Mouse (Mus musculus) frontal cortex, adult (tissue): ENCODE measurements around the gene Olfr267.

Source experiments
- ATAC-seq: cut with Nextera tagmentation; 2 replicates; pipeline ENCODE4 v1.9.2; 2017; ENCODE audit warnings: mild to moderate bottlenecking, moderate library complexity, mixed read lengths; ENCODE audit not compliant: low TSS enrichment

The Olfr267 gene

DNA sequence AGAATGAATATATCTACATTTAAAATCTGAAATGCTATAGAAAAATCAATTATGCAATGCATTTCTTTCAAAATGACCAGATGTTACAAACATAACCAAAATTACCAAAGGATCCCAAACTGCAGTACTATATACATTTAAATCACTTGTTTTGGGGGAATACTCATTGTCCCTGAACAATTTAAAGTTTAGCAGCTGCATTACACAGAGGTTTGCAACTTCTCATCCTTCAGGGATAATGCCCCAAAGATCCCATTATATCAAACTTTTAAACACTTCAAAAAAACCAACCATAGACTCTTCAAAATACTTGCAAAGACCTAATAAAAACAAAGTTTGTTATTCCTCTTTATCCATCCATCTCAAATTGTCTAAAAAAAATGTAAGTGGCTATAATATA is at the start of gene Olfr267:
TSS of gene Olfr267 (minus strand) at position 101 of the 400 bp plus-strand sequence.
- no peak for ATAC-seq

- ATAC-seq: no peak
Observed at GRCm38 (mm10) chr4:58832908-58833307, 45.4 kb upstream of the Olfr267 start.

DNA sequence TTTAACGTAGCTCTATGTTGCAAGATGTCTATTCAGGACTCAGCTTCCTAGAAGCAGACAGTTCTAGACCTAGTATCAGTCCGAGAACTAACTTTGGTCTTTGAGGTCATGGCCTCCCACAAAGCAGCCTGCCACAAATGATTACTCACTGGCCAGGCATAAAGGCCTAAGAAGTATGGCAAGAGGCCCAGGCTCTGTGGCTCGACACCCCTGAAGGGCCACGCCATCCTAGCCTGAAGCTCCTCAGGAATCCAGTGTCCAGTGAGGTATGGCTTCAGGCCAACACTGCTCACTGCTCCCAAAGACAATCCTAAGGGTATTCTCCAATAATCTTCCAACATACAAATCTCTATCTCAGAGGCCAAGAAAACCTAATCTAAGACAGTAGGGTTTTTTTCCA is 38.4 kb upstream of the Olfr267 start:
- no peak for ATAC-seq

GRCm38 (mm10) chr4:58786659-58787058 is 857 bp downstream of the Olfr267 start:
- ATAC-seq: no peak

GRCm38 (mm10) chr4:58763417-58763816 is 24.1 kb downstream of the Olfr267 start:
- ATAC-seq: 0 out of 2 replicates have a peak, but pooled peaks have one; percentile 13

- ATAC-seq: peak; percentile 64
Observed at GRCm38 (mm10) chr4:58749510-58749909, 38.0 kb downstream of the Olfr267 start.

DNA sequence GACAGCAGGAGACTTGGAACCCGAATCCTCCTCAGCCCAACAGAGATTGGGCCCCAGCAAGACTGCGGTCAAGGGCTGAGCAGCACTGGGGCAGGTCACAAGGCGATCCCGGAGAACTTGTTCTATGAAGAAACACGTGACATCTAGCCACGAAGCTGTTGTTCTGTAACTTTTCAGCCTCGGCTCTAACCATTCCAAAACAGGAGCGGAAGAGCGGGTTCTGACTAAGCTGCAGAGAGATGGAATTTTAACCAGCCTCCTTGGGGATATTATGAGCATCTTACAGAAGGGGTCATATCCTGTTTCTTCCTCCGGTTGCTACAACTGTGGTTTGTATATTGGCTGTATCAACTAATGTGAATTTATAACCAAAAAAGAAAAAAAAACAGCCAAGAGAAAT is 38.4 kb downstream of the Olfr267 start:
- no peak for ATAC-seq

- no peak for ATAC-seq
Observed at GRCm38 (mm10) chr4:58745583-58746222, 41.8 kb downstream of the Olfr267 start.

DNA sequence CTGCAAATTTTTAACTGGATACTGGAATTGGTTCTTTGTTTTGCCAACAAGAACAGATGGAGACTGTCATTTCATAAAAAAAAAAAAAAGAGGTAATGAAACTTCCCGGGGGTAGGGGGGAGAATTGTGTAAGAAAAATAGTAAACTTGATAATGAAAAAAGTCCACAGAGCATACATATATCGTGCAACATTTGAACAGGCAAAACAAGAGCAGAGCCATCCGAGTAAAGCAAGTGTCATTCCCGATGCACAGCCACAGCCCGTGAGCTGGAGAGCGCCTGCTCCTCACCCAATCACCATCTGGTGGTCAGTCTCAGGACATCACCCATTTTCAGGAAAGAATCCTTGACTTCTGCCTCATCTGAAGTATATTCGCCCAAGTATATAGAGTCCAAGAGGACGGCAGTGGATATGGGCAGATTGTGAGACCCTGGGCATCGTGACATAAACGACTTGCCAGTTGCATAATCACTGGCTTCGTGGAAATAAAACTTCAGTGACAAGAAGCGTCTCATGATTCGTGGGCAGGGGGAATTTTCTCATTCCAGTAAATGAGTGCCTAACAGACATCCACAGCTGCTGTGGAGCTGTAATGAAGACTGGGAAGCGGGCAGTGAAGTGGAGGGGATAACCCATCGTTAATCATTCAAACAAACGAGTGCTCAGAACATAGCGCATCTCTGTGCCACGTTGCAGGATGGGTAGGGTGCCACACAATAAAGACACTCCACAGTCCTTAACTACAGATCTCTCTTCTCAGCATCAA is 50.5 kb downstream of the Olfr267 start:
- ATAC-seq: peak; percentile 80
